Mouse (Mus musculus): ENCODE data around the gene Cnbd2. TPM values are rescaled to one million over a fixed set of nuclear protein-coding genes. Genes with fewer than 3 reads are reported as not detected.
A peak's percentile ranks its signal among the peaks of the same experiment; 100 is the strongest.

Cnbd2 gene
- polyA plus RNA-seq, 1 experiment from 2014 or later = 16.2 TPM

DNA sequence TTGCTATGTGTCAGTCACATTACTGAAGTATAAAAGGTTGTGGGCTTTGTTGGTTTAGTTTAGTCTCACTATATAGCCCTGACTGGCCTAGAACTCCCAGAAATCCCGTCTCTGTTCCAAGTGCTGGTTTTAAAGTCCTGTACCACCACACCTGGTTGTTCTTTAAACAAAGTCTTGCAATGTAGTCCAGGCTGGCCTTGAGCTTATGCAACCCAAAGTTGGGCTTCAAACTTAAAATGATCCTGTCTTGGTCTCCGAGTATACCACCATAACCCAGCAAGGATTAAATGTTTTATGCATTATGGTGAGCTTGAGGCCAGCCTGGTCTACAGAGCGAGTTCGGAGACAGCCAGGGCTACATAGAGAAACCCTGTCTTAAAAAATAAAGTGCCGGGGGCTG lies 2.2 kb upstream of the Cnbd2 start:
- no peak for TF ChIP-seq CTCF (IDR thresholded peaks at IDR 0.05; ENCODE audit: low read depth)
- Histone ChIP-seq H3K4me2 (ENCODE audit: low read length) (no peak overlapping the region), H3K27ac (no peak overlapping the region), H3K4me1 (replicated peaks; ENCODE audit: insufficient read depth, low read length) (no peaks in the 10 kb centered on the region), H3K27me3 (ENCODE audit: insufficient read depth, low read length) (no peaks in the 10 kb centered on the region), H3K36me3 (ENCODE audit: insufficient read depth, low read length) (0 out of 2 replicates have a peak, but pooled peaks cover 4% of the 10 kb centered on the region), H3K9me3 (replicated peaks; ENCODE audit: low read length) (no peaks in the 10 kb centered on the region), H3K4me3 (replicated peaks; ENCODE audit: low read depth, low read length) (no peak overlapping the region), H3K9ac (ENCODE audit: low read depth, low read length) (no peak overlapping the region)
- ATAC-seq (replicated peaks; ENCODE audit: low FRiP score, low read depth) (no peak), DNase-seq (ENCODE audit: low spot score) (no peak)
- WGBS = 94% methylated on average over 5 of the region's 5 CpGs

DNA sequence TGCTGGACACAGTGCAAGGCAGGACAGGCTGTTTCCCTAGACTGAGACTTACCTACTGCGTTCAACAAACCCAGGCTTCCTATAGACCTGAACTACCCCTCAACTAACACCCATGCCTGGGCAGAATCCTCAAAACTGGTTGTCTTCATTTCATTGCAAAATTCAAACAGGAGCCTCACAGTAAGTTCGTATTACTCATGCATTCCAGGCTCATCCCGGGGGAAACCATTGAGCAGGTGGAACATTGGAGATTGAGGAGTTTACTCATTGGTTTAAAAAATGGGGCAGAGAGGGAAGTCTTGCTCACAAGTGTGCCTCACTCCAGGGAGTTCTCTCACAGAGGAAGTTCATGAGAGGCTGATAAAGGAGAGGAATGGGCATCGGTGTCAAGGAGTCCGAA lies 1.6 kb upstream of the Cnbd2 start:
- no peak overlapping the region for H3K9ac ChIP-seq (ENCODE audit: low read depth, low read length)
- DNase-seq (ENCODE audit: low spot score) = no peak

DNA sequence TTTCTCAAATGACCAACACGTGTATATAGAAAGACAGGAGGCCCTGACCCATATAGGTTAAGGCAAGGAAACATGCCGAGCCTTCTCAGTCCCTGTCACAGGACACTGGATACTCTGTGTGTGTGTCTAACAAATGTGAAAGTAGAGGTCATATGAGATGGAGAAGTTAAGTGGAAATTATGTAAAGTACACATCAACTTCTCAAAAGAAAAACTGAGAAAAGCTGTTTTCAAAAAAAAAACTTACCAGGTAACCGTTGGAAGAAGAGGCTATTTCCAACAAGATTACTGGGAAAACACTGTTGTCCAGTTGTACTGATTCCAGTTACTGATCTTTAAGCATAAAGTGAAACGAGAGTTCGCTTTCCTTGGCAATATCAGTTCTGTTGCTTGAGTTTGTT lies 1.2 kb upstream of the Cnbd2 start:
- H3K4me2 ChIP-seq (ENCODE audit: low read length) = no peak overlapping the region
- no peak overlapping the region for H3K9ac ChIP-seq (ENCODE audit: low read depth, low read length)
- ATAC-seq (replicated peaks; ENCODE audit: low FRiP score, low read depth) (no peak), DNase-seq (ENCODE audit: low spot score) (no peak)
- H3K27ac ChIP-seq = 0 out of 2 replicates have a peak overlapping the region, but pooled peaks have one; percentile 99
- peak overlapping the region; percentile 81; the same call in 1 of the 2 replicates for H3K4me3 ChIP-seq (replicated peaks; ENCODE audit: low read depth, low read length)
- H3K36me3 ChIP-seq (ENCODE audit: insufficient read depth, low read length) = 0 out of 2 replicates have a peak, but pooled peaks cover 3% of the 10 kb centered on the region
- no peaks in the 10 kb centered on the region for H3K27me3 ChIP-seq (ENCODE audit: insufficient read depth, low read length)
- 88% methylated on average over 5 of the region's 5 CpGs for WGBS
- no peak for TF ChIP-seq CTCF (IDR thresholded peaks at IDR 0.05; ENCODE audit: low read depth)
- H3K4me1 ChIP-seq (replicated peaks; ENCODE audit: insufficient read depth, low read length) = no peaks in the 10 kb centered on the region
- no peaks in the 10 kb centered on the region for H3K9me3 ChIP-seq (replicated peaks; ENCODE audit: low read length)

More for the DNA sequence above, 1.6 kb upstream of the Cnbd2 start:
- Histone ChIP-seq H3K4me3 (replicated peaks; ENCODE audit: low read depth, low read length) (no peak overlapping the region), H3K27ac (no peak overlapping the region), H3K36me3 (ENCODE audit: insufficient read depth, low read length) (0 out of 2 replicates have a peak, but pooled peaks cover 3% of the 10 kb centered on the region), H3K4me1 (replicated peaks; ENCODE audit: insufficient read depth, low read length) (no peaks in the 10 kb centered on the region), H3K4me2 (ENCODE audit: low read length) (no peak overlapping the region), H3K27me3 (ENCODE audit: insufficient read depth, low read length) (no peaks in the 10 kb centered on the region), H3K9me3 (replicated peaks; ENCODE audit: low read length) (no peaks in the 10 kb centered on the region)
- WGBS = 91% methylated on average over 5 of the region's 5 CpGs
- ATAC-seq (replicated peaks; ENCODE audit: low FRiP score, low read depth) = no peak
- TF ChIP-seq CTCF (IDR thresholded peaks at IDR 0.05; ENCODE audit: low read depth) = no peak

DNA sequence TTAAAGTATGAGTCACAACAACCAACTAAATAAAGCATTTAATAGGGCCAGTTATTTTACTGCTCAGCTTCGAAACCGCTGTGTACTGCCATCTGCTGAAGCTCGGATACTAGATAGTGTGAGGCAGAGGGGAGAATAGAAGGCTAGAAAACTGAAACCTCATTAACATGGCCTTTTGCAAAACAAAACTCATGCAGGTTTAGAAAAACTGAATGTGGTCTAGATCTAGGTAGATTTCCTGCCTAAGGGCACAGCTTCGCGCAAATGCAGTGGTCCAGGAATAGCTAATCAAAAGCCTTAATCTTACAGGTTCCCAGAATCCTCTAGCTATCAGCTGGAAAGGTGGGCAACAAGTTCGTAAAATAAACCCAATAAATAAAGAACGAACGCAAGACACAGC lies 658 bp upstream of the Cnbd2 start:
- Histone ChIP-seq H3K27ac (peak overlapping the region; percentile 99), H3K4me1 (replicated peaks; ENCODE audit: insufficient read depth, low read length) (no peaks in the 10 kb centered on the region), H3K9me3 (replicated peaks; ENCODE audit: low read length) (no peaks in the 10 kb centered on the region), H3K4me2 (ENCODE audit: low read length) (peak overlapping the region; percentile 75), H3K36me3 (ENCODE audit: insufficient read depth, low read length) (0 out of 2 replicates have a peak, but pooled peaks cover 3% of the 10 kb centered on the region), H3K9ac (ENCODE audit: low read depth, low read length) (peak overlapping the region; percentile 93), H3K27me3 (ENCODE audit: insufficient read depth, low read length) (no peaks in the 10 kb centered on the region), H3K4me3 (replicated peaks; ENCODE audit: low read depth, low read length) (peak overlapping the region; percentile 81)
- ATAC-seq (replicated peaks; ENCODE audit: low FRiP score, low read depth) (no peak), DNase-seq (ENCODE audit: low spot score) (peak; percentile 33)
- 20% methylated on average over 8 of the region's 8 CpGs for WGBS
- no peak for TF ChIP-seq CTCF (IDR thresholded peaks at IDR 0.05; ENCODE audit: low read depth)

DNA sequence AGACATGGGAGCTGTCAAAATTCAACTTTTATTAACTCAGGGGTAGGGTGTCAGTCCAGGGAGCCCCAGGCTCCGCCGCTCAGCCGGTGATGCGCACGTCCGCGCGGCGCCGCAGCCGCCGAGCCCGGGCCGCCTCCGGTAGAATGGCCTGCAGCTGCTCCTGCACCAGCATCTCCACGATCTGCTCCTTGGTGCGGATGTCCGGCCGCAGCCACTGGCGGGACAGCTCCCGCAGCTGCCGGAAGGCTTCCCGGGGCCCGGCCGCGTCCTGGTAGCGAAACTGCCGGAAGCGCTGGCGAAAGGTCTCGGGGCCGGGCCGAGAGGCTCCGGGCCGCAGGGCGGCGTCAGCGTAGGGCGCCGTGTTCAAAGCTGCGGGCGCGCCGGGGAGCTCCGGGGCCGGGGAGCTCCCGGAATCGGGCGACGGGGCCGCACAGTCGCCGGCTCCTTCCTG lies 233 bp upstream of the Cnbd2 start:
- H3K27me3 ChIP-seq (ENCODE audit: insufficient read depth, low read length) = no peaks in the 10 kb centered on the region
- peak overlapping the region; percentile 81 for H3K4me3 ChIP-seq (replicated peaks; ENCODE audit: low read depth, low read length)
- WGBS = under 1% methylated on average over 52 of the region's 53 CpGs
- ATAC-seq (replicated peaks; ENCODE audit: low FRiP score, low read depth) (peak; percentile 69), DNase-seq (ENCODE audit: low spot score) (peak; percentile 73)
- H3K4me2 ChIP-seq (ENCODE audit: low read length) = peak overlapping the region; percentile 75
- H3K4me1 ChIP-seq (replicated peaks; ENCODE audit: insufficient read depth, low read length) = no peaks in the 10 kb centered on the region
- H3K27ac ChIP-seq = peak overlapping the region; percentile 99
- TF ChIP-seq CTCF (IDR thresholded peaks at IDR 0.05; ENCODE audit: low read depth) = no peak
- H3K36me3 ChIP-seq (ENCODE audit: insufficient read depth, low read length) = 0 out of 2 replicates have a peak, but pooled peaks cover 3% of the 10 kb centered on the region
- no peaks in the 10 kb centered on the region for H3K9me3 ChIP-seq (replicated peaks; ENCODE audit: low read length)
- H3K9ac ChIP-seq (ENCODE audit: low read depth, low read length) = peak overlapping the region; percentile 93

DNA sequence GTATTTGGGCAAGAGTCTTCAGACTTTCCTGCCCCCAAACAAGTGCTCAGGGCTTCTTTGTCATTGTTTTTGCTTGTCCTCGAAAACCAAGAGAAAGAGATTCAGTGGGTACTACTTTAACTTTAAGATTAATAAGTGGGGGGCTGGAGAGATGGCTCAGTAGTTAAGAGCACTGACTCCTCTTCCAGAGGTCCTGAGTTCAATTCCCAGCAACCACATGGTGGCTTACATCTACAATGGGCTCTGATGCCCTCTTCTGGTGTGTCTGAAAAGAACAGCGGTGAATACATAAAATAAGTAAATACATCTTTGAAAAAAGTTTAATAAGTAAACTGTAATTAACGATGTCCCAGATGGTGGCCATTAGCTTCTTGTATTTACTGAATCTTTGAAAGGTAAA lies 1.1 kb downstream of the Cnbd2 start:
- ATAC-seq (replicated peaks; ENCODE audit: low FRiP score, low read depth) (no peak), DNase-seq (ENCODE audit: low spot score) (no peak)
- 49% methylated on average over 3 of the region's 3 CpGs for WGBS
- Histone ChIP-seq H3K4me1 (replicated peaks; ENCODE audit: insufficient read depth, low read length) (no peaks in the 10 kb centered on the region), H3K9me3 (replicated peaks; ENCODE audit: low read length) (no peaks in the 10 kb centered on the region), H3K27ac (peak overlapping the region; percentile 99; the same call in 1 of the 2 replicates), H3K27me3 (ENCODE audit: insufficient read depth, low read length) (no peaks in the 10 kb centered on the region), H3K4me2 (ENCODE audit: low read length) (peak overlapping the region; percentile 75), H3K36me3 (ENCODE audit: insufficient read depth, low read length) (no peaks in the 10 kb centered on the region), H3K9ac (ENCODE audit: low read depth, low read length) (no peak overlapping the region; the same call in 1 of the 2 replicates), H3K4me3 (replicated peaks; ENCODE audit: low read depth, low read length) (peak overlapping the region; percentile 81)
- peak; percentile 38; the same call in 1 of the 2 replicates for TF ChIP-seq CTCF (IDR thresholded peaks at IDR 0.05; ENCODE audit: low read depth)

DNA sequence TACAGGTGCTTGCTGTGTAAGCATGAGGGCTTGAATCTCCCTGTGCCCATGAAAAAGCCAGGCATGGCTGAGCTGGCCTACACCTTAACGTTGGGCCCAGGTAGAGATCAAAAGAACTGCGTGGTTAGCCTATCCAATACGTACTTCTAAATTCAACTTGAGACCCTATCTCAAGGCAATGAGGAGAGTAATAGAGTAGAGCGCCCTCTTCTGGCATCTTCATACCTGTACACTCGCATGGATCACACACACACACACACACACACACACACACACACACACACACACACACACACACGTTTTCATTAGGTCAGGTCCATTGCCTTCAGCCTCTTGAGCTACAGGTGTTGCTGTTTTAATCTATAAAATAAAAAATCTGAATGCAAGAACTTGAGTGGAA lies 2.7 kb downstream of the Cnbd2 start:
- WGBS = 94% methylated on average over 6 of the region's 6 CpGs

More for the DNA sequence above, 2.7 kb downstream of the Cnbd2 start:
- no peaks in the 10 kb centered on the region for H3K4me1 ChIP-seq (replicated peaks; ENCODE audit: insufficient read depth, low read length)
- H3K36me3 ChIP-seq (ENCODE audit: insufficient read depth, low read length) = no peaks in the 10 kb centered on the region
- H3K27ac ChIP-seq = no peak overlapping the region
- ATAC-seq (replicated peaks; ENCODE audit: low FRiP score, low read depth) = no peak
- H3K27me3 ChIP-seq (ENCODE audit: insufficient read depth, low read length) = no peaks in the 10 kb centered on the region
- TF ChIP-seq CTCF (IDR thresholded peaks at IDR 0.05; ENCODE audit: low read depth) = no peak
- no peak for DNase-seq (ENCODE audit: low spot score)
- no peak overlapping the region for H3K9ac ChIP-seq (ENCODE audit: low read depth, low read length)
- H3K4me3 ChIP-seq (replicated peaks; ENCODE audit: low read depth, low read length) = no peak overlapping the region
- no peaks in the 10 kb centered on the region for H3K9me3 ChIP-seq (replicated peaks; ENCODE audit: low read length)
- no peak overlapping the region for H3K4me2 ChIP-seq (ENCODE audit: low read length)
